Mouse (Mus musculus) ES-Bruce4 (cell line): ENCODE results near the gene Gm18596. TPM values are rescaled to one million over a fixed set of nuclear protein-coding genes. Genes with fewer than 3 reads are reported as not detected.
"Not testable (repeated sequence)": the region's sequence is repeated elsewhere in the genome, so short reads cannot be mapped to it uniquely, and the experiment has no call there.

Experiments
- H3K27ac ChIP-seq: 2 replicates; pipeline ENCODE4 v1.5.1; 2012; ENCODE audit warnings: low read length, inconsistent platforms; ENCODE audit not compliant: insufficient read depth
- H3K27me3 ChIP-seq: 2 replicates; pipeline ENCODE4 v1.6.1; 2012; ENCODE audit warnings: mild to moderate bottlenecking, low read length, inconsistent platforms; ENCODE audit not compliant: control insufficient read depth, poor library complexity, insufficient read depth, severe bottlenecking
- H3K36me3 ChIP-seq: 2 replicates; pipeline ENCODE4 v1.6.1; 2012; ENCODE audit warnings: inconsistent platforms, mild to moderate bottlenecking, low read length, moderate library complexity; ENCODE audit not compliant: control insufficient read depth, poor library complexity, insufficient read depth, severe bottlenecking
- H3K4me1 ChIP-seq: one replicate; pipeline ENCODE4 v1.8.1; 2011; ENCODE audit warnings: low read length; ENCODE audit not compliant: control insufficient read depth, insufficient read depth
- H3K4me3 ChIP-seq: 2 replicates; pipeline ENCODE4 v1.5.1; 2011; ENCODE audit warnings: low read depth, mild to moderate bottlenecking, low read length
- H3K9ac ChIP-seq: 2 replicates; pipeline ENCODE4 v1.6.1; 2012; ENCODE audit warnings: low read depth, mild to moderate bottlenecking, inconsistent platforms; ENCODE audit not compliant: poor library complexity, severe bottlenecking
- H3K9me3 ChIP-seq: replicated peaks from 2 replicates; pipeline ENCODE4 v1.6.1; 2012; ENCODE audit warnings: mild to moderate bottlenecking, low read length, inconsistent platforms; ENCODE audit not compliant: control insufficient read depth, poor library complexity, insufficient read depth, severe bottlenecking
- CTCF ChIP-seq: IDR thresholded peaks from one replicate; pipeline ENCODE4 v1.8.1; 2011; ENCODE audit warnings: low read depth, low read length
- EP300 ChIP-seq: IDR thresholded peaks from 2 replicates; pipeline ENCODE4 v1.6.1; 2011; ENCODE audit warnings: low read depth, low read length; ENCODE audit not compliant: insufficient read depth
- POLR2A ChIP-seq: IDR thresholded peaks from one replicate; pipeline ENCODE4 v1.8.1; 2011; ENCODE audit warnings: low read length; ENCODE audit not compliant: insufficient read depth
- polyA plus RNA-seq: library from polyadenylated mRNA; stranded (reverse); fragments of >200 nt; gene quantifications from 2 replicates; pipeline ENCODE4 v1.2.4, GENCODE M21; 2011; ENCODE audit warnings: low read depth; ENCODE audit not compliant: missing spikeins, insufficient read depth, insufficient read length

Gm18596 gene
- polyA plus RNA-seq, result not detected in 2 replicates

DNA sequence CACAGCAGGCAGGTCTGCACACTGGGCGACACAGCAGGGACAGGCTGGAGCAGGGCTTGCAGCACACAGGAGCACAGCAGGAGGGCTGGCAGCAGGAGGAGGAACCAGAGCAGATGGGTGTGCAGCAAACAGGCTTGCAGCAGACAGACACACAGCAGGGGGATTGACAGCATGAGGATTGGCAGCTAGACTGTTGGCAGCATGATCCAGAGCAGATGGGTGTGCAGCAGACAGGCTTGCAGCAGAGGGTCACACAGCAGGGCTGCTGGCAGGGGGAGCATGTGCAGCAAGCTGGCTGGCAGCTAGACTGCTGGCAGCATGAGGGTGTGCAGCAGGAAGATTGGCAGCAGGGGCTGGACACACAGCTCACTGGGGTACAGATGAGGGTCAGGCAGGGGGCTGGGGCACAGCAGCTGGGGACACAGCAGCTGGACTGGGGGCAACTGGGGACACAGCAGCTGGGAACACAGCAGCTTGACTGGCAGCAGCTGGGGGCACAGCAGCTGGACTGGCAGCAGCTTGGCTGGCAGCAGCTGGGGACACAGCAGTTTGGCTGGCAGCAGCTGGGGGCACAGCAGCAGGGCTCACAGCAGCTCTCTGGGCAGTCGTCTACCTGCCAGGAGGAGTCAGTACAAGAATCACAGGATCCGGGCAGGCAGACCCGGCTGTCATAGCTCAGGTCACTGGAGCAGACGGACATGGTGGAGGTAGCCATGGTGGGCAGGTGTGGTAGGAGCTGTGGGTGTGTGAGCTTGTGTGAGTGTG, at the start of gene Gm18596:
TSS of gene Gm18596 (minus strand) at position 715 of the 765 bp plus-strand sequence.
- not testable (repeated sequence) for H3K27me3 ChIP-seq, H3K9me3 ChIP-seq, H3K36me3 ChIP-seq, H3K27ac ChIP-seq, H3K4me3 ChIP-seq, H3K9ac ChIP-seq, H3K4me1 ChIP-seq

- no peaks in the 10 kb centered on the region for H3K4me1 ChIP-seq
- no peak overlapping the region for H3K27ac ChIP-seq
- no peaks in the 10 kb centered on the region for H3K36me3 ChIP-seq
- H3K9me3 ChIP-seq, result no peaks in the 10 kb centered on the region
- TF ChIP-seq POLR2A (no peak), EP300 (no peak), CTCF (no peak)
- no peak overlapping the region for H3K4me3 ChIP-seq
- H3K9ac ChIP-seq, result no peak overlapping the region
- no peaks in the 10 kb centered on the region for H3K27me3 ChIP-seq
These were observed 46.2 kb upstream of the Gm18596 start for GRCm38 (mm10) chr10:77788621-77789020.

- H3K27ac ChIP-seq, H3K9ac ChIP-seq, H3K27me3 ChIP-seq, H3K4me3 ChIP-seq, H3K9me3 ChIP-seq, H3K36me3 ChIP-seq, H3K4me1 ChIP-seq: not testable (repeated sequence)
These were observed 45.4 kb upstream of the Gm18596 start, which contains the start of gene Gm7137 for GRCm38 (mm10) chr10:77787876-77788275. TSS of gene Gm7137 (minus strand) at chr10:77788200.

DNA sequence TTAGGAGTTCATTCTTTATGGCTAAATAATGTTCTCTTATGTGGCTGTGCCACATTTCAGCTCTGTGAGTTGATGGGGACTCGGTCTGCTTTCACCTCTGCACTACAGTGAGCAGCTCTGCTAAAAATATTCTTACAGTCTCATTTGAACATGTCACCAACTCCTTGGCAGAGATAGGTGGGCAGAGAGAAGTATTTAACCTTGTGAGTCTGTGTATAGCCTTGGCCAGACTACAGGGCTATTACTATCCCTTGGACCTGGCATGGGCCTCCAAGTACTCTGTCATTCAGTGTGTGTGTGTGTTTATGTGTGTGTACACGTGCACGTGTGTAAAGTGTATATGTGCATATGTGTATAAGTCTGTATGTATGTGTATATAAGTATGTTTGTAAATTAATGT, 41.0 kb upstream of the Gm18596 start:
- H3K27ac ChIP-seq, H3K9me3 ChIP-seq, H3K36me3 ChIP-seq, H3K9ac ChIP-seq, H3K4me3 ChIP-seq, H3K27me3 ChIP-seq, H3K4me1 ChIP-seq: not testable (repeated sequence)

DNA sequence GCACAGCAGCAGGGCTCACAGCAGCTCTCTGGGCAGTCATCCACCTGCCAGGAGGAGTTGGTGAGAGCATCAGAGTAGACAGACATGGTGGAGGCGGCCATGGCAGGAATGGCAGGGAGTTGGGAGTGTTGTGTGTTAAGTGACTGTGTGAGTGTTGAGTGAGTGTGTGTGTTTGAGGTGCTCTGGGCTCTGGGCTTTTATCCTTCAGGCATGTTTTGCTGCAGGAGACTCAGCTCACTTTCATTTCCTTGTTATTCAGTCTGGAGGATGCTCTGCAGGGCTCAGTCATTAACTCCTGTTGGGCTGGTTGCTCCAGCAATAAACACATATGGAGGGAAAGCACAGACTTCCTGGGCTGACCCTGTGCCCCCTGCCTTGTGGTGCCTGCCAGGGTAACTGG, 40.0 kb upstream of the Gm18596 start, which contains the start of gene Gm3250:
TSS of gene Gm3250 (minus strand) at position 101 of the 400 bp plus-strand sequence.
- not testable (repeated sequence) for H3K27me3 ChIP-seq, H3K4me3 ChIP-seq, H3K4me1 ChIP-seq, H3K9me3 ChIP-seq, H3K27ac ChIP-seq, H3K36me3 ChIP-seq, H3K9ac ChIP-seq

- H3K4me3 ChIP-seq, H3K9ac ChIP-seq, H3K9me3 ChIP-seq, H3K27me3 ChIP-seq, H3K36me3 ChIP-seq, H3K4me1 ChIP-seq, H3K27ac ChIP-seq: not testable (repeated sequence)
These were observed 34.4 kb upstream of the Gm18596 start, which contains the start of gene Gm7138 for GRCm38 (mm10) chr10:77776844-77777243. TSS of gene Gm7138 (minus strand) at chr10:77776944.

DNA sequence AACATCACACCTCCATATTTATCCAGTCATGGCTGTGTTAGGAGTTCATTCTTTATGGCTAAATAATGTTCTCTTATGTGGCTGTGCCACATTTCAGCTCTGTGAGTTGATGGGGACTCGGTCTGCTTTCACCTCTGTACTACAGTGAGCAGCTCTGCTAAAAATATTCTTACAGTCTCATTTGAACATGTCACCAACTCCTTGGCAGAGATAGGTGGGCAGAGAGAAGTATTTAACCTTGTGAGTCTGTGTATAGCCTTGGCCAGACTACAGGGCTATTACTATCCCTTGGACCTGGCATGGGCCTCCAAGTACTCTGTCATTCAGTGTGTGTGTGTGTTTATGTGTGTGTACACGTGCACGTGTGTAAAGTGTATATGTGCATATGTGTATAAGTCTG, 29.7 kb upstream of the Gm18596 start:
- not testable (repeated sequence) for H3K27me3 ChIP-seq, H3K9me3 ChIP-seq, H3K27ac ChIP-seq, H3K9ac ChIP-seq, H3K4me3 ChIP-seq, H3K4me1 ChIP-seq, H3K36me3 ChIP-seq

DNA sequence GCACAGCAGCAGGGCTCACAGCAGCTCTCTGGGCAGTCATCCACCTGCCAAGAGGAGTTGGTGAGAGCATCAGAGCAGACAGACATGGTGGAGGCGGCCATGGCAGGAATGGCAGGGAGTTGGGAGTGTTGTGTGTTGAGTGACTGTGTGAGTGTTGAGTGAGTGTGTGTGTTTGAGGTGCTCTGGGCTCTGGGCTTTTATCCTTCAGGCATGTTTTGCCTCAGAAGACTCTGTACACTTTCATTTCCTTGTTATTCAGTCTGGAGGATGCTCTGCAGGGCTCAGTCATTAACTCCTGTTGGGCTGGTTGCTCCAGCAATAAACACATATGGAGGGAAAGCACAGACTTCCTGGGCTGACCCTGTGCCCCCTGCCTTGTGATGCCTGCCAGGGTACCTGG, 28.8 kb upstream of the Gm18596 start, which contains the start of gene Gm3238:
TSS of gene Gm3238 (minus strand) at position 101 of the 400 bp plus-strand sequence.
- not testable (repeated sequence) for H3K9ac ChIP-seq, H3K9me3 ChIP-seq, H3K27me3 ChIP-seq, H3K4me3 ChIP-seq, H3K27ac ChIP-seq, H3K36me3 ChIP-seq, H3K4me1 ChIP-seq
